Mouse (Mus musculus) lung, adult 2 months (tissue): ENCODE data around the gene Tmprss5.

Experiments
- CTCF ChIP-seq: fragments of 200-500 bp; IDR thresholded peaks from 2 replicates; pipeline ENCODE4 v1.5.1; 2011; ENCODE audit warnings: mild to moderate bottlenecking, low read length, control low read depth; ENCODE audit not compliant: insufficient read depth
- POLR2A ChIP-seq: fragments of 200-500 bp; IDR thresholded peaks from 2 replicates; pipeline ENCODE4 v1.6.1; 2011; ENCODE audit warnings: low read depth, mild to moderate bottlenecking, control low read depth, low read length, borderline replicate concordance; ENCODE audit errors: extremely low read depth

- TF ChIP-seq CTCF (no peak), POLR2A (no peak)
These were observed 44.6 kb downstream of the Tmprss5 start for GRCm38 (mm10) chr9:49125706-49126105.
